Mouse (Mus musculus) hindbrain, embryonic 14.5 days (tissue): ENCODE data around the gene Suclg1. TPM values are rescaled to one million over a fixed set of nuclear protein-coding genes. Genes with fewer than 3 reads are reported as not detected.

ENCODE experiments used
- ATAC-seq: fragments of 200-750 bp; cut with Nextera tagmentation; 2 replicates; pipeline ENCODE4 v1.8.0; 2017; ENCODE audit warnings: moderate number of reproducible peaks, mild to moderate bottlenecking, moderate TSS enrichment, moderate library complexity; ENCODE audit not compliant: low FRiP score
- DNase-seq: peaks from one replicate; pipeline ENCODE4 v3.0.0-alpha.2; 2015; ENCODE audit warnings: low spot score
- H3K27ac ChIP-seq: fragments of 300-500 bp; sonication (generic); 2 replicates; pipeline ENCODE4 v1.5.1; 2014; ENCODE audit warnings: mild to moderate bottlenecking, moderate library complexity
- H3K27me3 ChIP-seq: fragments of 300-500 bp; sonication (generic); 2 replicates; pipeline ENCODE4 v1.6.1; 2014; ENCODE audit warnings: mild to moderate bottlenecking, low read length, mixed read lengths; ENCODE audit not compliant: control insufficient read depth, insufficient read depth
- H3K36me3 ChIP-seq: fragments of 300-500 bp; sonication (generic); replicated peaks from 2 replicates; pipeline ENCODE4 v1.6.1; 2014; ENCODE audit not compliant: control insufficient read depth, insufficient read depth
- H3K4me1 ChIP-seq: fragments of 300-500 bp; sonication (generic); replicated peaks from 2 replicates; pipeline ENCODE4 v1.6.1; 2014; ENCODE audit warnings: antibody characterized with exemption, low read length, mixed read lengths; ENCODE audit not compliant: control insufficient read depth, insufficient read depth
- H3K4me2 ChIP-seq: fragments of 300-500 bp; sonication (generic); replicated peaks from 2 replicates; pipeline ENCODE4 v1.6.1; 2014; ENCODE audit warnings: mild to moderate bottlenecking, moderate library complexity
- H3K4me3 ChIP-seq: fragments of 300-500 bp; sonication (generic); replicated peaks from 2 replicates; pipeline ENCODE4 v1.5.1; 2014; ENCODE audit warnings: mild to moderate bottlenecking, low read length
- H3K9ac ChIP-seq: fragments of 300-500 bp; sonication (generic); 2 replicates; pipeline ENCODE4 v1.6.1; 2014
- H3K9me3 ChIP-seq: fragments of 300-500 bp; sonication (generic); 2 replicates; pipeline ENCODE4 v1.6.1; 2016; ENCODE audit warnings: low read length; ENCODE audit not compliant: control insufficient read depth
- WGBS: fragments of 180-500 bp; shearing (Covaris S2); extraction: QIAGEN DNeasy Blood & Tissue Kit; methylation state at CpG from one replicate; pipeline ENCODE4 v1.1.7; 2014; 5-methylcytosine and 5-hydroxymethylcytosine counted together
- polyA plus RNA-seq: library from polyadenylated mRNA; unstranded; fragments of >200 nt; fragmentation: Nextera tagmentation; extraction: Ambion mirVana; gene quantifications from 2 replicates; pipeline ENCODE4 v1.2.1, GENCODE M21; 2014

The Suclg1 gene
- polyA plus RNA-seq, 1 experiment from 2014 or later: 151 TPM

GRCm38 (mm10) chr6:73254307-73255228 is 6.4 kb downstream of the Suclg1 start:
- H3K27me3 ChIP-seq: no peaks in the 10 kb centered on the region
- no peak overlapping the region for H3K9ac ChIP-seq
- DNase-seq (no peak), ATAC-seq (no peak)
- H3K27ac ChIP-seq: no peak overlapping the region
- peaks cover 8% of the 10 kb centered on the region; the same call in 1 of the 2 replicates for H3K4me1 ChIP-seq
- H3K4me3 ChIP-seq: no peak overlapping the region
- H3K4me2 ChIP-seq: no peak overlapping the region
- no peaks in the 10 kb centered on the region for H3K9me3 ChIP-seq
- peaks cover 30% of the 10 kb centered on the region for H3K36me3 ChIP-seq
- 81% methylated on average over 9 of the region's 9 CpGs for WGBS

GRCm38 (mm10) chr6:73257068-73257467 is 8.9 kb downstream of the Suclg1 start:
- Histone ChIP-seq H3K4me3 (no peak overlapping the region), H3K27ac (no peak overlapping the region), H3K27me3 (no peaks in the 10 kb centered on the region), H3K4me1 (no peaks in the 10 kb centered on the region), H3K4me2 (no peak overlapping the region), H3K9me3 (no peaks in the 10 kb centered on the region), H3K9ac (no peak overlapping the region), H3K36me3 (peaks cover 53% of the 10 kb centered on the region)
- no peak for ATAC-seq
- DNase-seq: no peak
- 97% methylated on average over 7 of the region's 7 CpGs for WGBS

- WGBS: 90% methylated on average over 6 of the region's 6 CpGs
- no peak for DNase-seq
- H3K36me3 ChIP-seq: peaks cover 81% of the 10 kb centered on the region
Observed at GRCm38 (mm10) chr6:73260110-73260509, 11.9 kb downstream of the Suclg1 start.

GRCm38 (mm10) chr6:73264801-73265200 is 16.6 kb downstream of the Suclg1 start:
- no peak overlapping the region for H3K4me2 ChIP-seq
- no peak overlapping the region for H3K4me3 ChIP-seq
- H3K9ac ChIP-seq: no peak overlapping the region
- H3K27ac ChIP-seq: no peak overlapping the region
- no peak for DNase-seq
- no peaks in the 10 kb centered on the region for H3K9me3 ChIP-seq
- peaks cover 83% of the 10 kb centered on the region for H3K36me3 ChIP-seq
- WGBS: 40% methylated on average over 2 of the region's 2 CpGs
- ATAC-seq: no peak
- H3K27me3 ChIP-seq: no peaks in the 10 kb centered on the region
- no peaks in the 10 kb centered on the region for H3K4me1 ChIP-seq

More at GRCm38 (mm10) chr6:73260110-73260509, 11.9 kb downstream of the Suclg1 start:
- H3K27me3 ChIP-seq: no peaks in the 10 kb centered on the region
- no peak overlapping the region for H3K4me2 ChIP-seq
- H3K9ac ChIP-seq: no peak overlapping the region
- no peaks in the 10 kb centered on the region for H3K4me1 ChIP-seq
- no peak overlapping the region for H3K27ac ChIP-seq
- H3K9me3 ChIP-seq: no peaks in the 10 kb centered on the region
- H3K4me3 ChIP-seq: no peak overlapping the region
- no peak for ATAC-seq

- ATAC-seq (no peak), DNase-seq (no peak)
- H3K9ac ChIP-seq: no peak overlapping the region
- H3K27ac ChIP-seq: no peak overlapping the region
- H3K9me3 ChIP-seq: no peaks in the 10 kb centered on the region
- H3K27me3 ChIP-seq: no peaks in the 10 kb centered on the region
- H3K4me1 ChIP-seq: no peaks in the 10 kb centered on the region
- H3K4me3 ChIP-seq: no peak overlapping the region
- no peak overlapping the region for H3K4me2 ChIP-seq
- WGBS: 97% methylated on average over 8 of the region's 8 CpGs
- H3K36me3 ChIP-seq: peaks cover 86% of the 10 kb centered on the region
Observed at GRCm38 (mm10) chr6:73267738-73268311, 19.6 kb downstream of the Suclg1 start.

GRCm38 (mm10) chr6:73269374-73269773 is 21.2 kb downstream of the Suclg1 start:
- H3K27ac ChIP-seq: no peak overlapping the region
- no peaks in the 10 kb centered on the region for H3K27me3 ChIP-seq
- DNase-seq (no peak), ATAC-seq (no peak)
- H3K4me3 ChIP-seq: no peak overlapping the region
- H3K4me1 ChIP-seq: no peaks in the 10 kb centered on the region
- H3K9me3 ChIP-seq: no peaks in the 10 kb centered on the region
- peaks cover 85% of the 10 kb centered on the region for H3K36me3 ChIP-seq
- H3K9ac ChIP-seq: no peak overlapping the region
- 96% methylated on average over 3 of the region's 3 CpGs for WGBS
- H3K4me2 ChIP-seq: no peak overlapping the region

GRCm38 (mm10) chr6:73271546-73272091 is 23.4 kb downstream of the Suclg1 start:
- peaks cover 87% of the 10 kb centered on the region for H3K36me3 ChIP-seq

GRCm38 (mm10) chr6:73275002-73275401 is 26.8 kb downstream of the Suclg1 start:
- Histone ChIP-seq H3K9ac (no peak overlapping the region), H3K9me3 (no peaks in the 10 kb centered on the region), H3K4me2 (no peak overlapping the region), H3K4me3 (no peak overlapping the region), H3K36me3 (peaks cover 88% of the 10 kb centered on the region), H3K27me3 (no peaks in the 10 kb centered on the region), H3K4me1 (no peaks in the 10 kb centered on the region), H3K27ac (no peak overlapping the region)
- ATAC-seq: no peak
- 94% methylated on average over 5 of the region's 5 CpGs for WGBS
- DNase-seq: no peak

More at GRCm38 (mm10) chr6:73271546-73272091, 23.4 kb downstream of the Suclg1 start:
- Histone ChIP-seq H3K27ac (no peak overlapping the region), H3K9ac (no peak overlapping the region), H3K4me1 (no peaks in the 10 kb centered on the region), H3K9me3 (no peaks in the 10 kb centered on the region), H3K4me3 (no peak overlapping the region), H3K27me3 (no peaks in the 10 kb centered on the region), H3K4me2 (no peak overlapping the region)
- ATAC-seq (no peak), DNase-seq (no peak)
- 76% methylated on average over 3 of the region's 3 CpGs for WGBS

- Histone ChIP-seq H3K27me3 (no peaks in the 10 kb centered on the region), H3K4me2 (no peak overlapping the region), H3K27ac (no peak overlapping the region), H3K9ac (no peak overlapping the region), H3K4me3 (no peak overlapping the region), H3K4me1 (no peaks in the 10 kb centered on the region), H3K36me3 (peaks cover 43% of the 10 kb centered on the region), H3K9me3 (no peaks in the 10 kb centered on the region)
- ATAC-seq (peak; percentile 21; the same call in 1 of the 2 replicates), DNase-seq (no peak)
- WGBS: 82% methylated on average over 8 of the region's 8 CpGs
Observed at GRCm38 (mm10) chr6:73279681-73280080, 31.5 kb downstream of the Suclg1 start.
